Mouse (Mus musculus) macrophage (primary cell): ENCODE results near the gene Wdr18. TPM values are rescaled to one million over a fixed set of nuclear protein-coding genes. Genes with fewer than 3 reads are reported as not detected.

ENCODE experiments used
- H3K27ac ChIP-seq: fragments of 350-480 bp; formaldehyde crosslinking; 2 replicates; pipeline ENCODE4 v1.9.0; 2021
- H3K36me3 ChIP-seq: fragments of 350-480 bp; formaldehyde crosslinking; 2 replicates; pipeline ENCODE4 v1.9.0; 2021; ENCODE audit errors: inconsistent target
- H3K4me3 ChIP-seq: fragments of 350-480 bp; formaldehyde crosslinking; 2 replicates; pipeline ENCODE4 v1.9.0; 2021; ENCODE audit errors: inconsistent target
- H3K79me2 ChIP-seq: fragments of 350-480 bp; formaldehyde crosslinking; 2 replicates; pipeline ENCODE4 v1.9.0; 2021; ENCODE audit errors: inconsistent target
- whole genome bisulfite sequencing: methylation state at CpG from one replicate; pipeline ENCODE4 v1.1.7; 2026; ENCODE audit warnings: inconsistent platforms; ENCODE audit not compliant: missing documents; 5-methylcytosine and 5-hydroxymethylcytosine counted together
- polyA plus RNA-seq: library from polyadenylated mRNA; stranded (reverse); fragments of 250-400 nt; gene quantifications from 3 replicates; pipeline ENCODE4 v1.2.4, GENCODE M21; 2018; ENCODE audit warnings: inconsistent platforms

Gene Wdr18
- polyA plus RNA-seq, 1 experiment from 2014 or later, result 11.4 TPM

GRCm38 (mm10) chr10:79970415-79971182 is 10.6 kb downstream of the Wdr18 start, which contains the start of gene Grin3b:
Grin3b (plus strand) TSS chr10:79970715.
- Histone ChIP-seq H3K79me2 (no peaks in the 10 kb centered on the region), H3K36me3 (peaks cover 29% of the 10 kb centered on the region), H3K4me3 (no peak within 1 kb of the TSS), H3K27ac (no peak within 1 kb of the TSS)
- WGBS, result 12% methylated on average over 45 of the region's 47 CpGs

- 18% methylated on average over 18 of the region's 21 CpGs for WGBS
- H3K4me3 ChIP-seq, result no peak overlapping the region
- no peaks in the 10 kb centered on the region for H3K79me2 ChIP-seq
- H3K36me3 ChIP-seq, result peaks cover 29% of the 10 kb centered on the region
- H3K27ac ChIP-seq, result no peak overlapping the region
Observed at GRCm38 (mm10) chr10:79971183-79971497, 11.2 kb downstream of the Wdr18 start.

GRCm38 (mm10) chr10:79972831-79973230 is 12.9 kb downstream of the Wdr18 start:
- H3K4me3 ChIP-seq, result no peak overlapping the region
- 81% methylated on average over 14 of the region's 14 CpGs for WGBS

GRCm38 (mm10) chr10:79974087-79974486 is 14.1 kb downstream of the Wdr18 start:
- WGBS, result 94% methylated on average over 20 of the region's 21 CpGs
- peaks cover 4% of the 10 kb centered on the region; the same call in 1 of the 2 replicates for H3K79me2 ChIP-seq
- peaks cover 21% of the 10 kb centered on the region; the same call in 1 of the 2 replicates for H3K36me3 ChIP-seq
- no peak overlapping the region for H3K27ac ChIP-seq
- H3K4me3 ChIP-seq, result no peak overlapping the region

More at GRCm38 (mm10) chr10:79972831-79973230, 12.9 kb downstream of the Wdr18 start:
- Histone ChIP-seq H3K27ac (no peak overlapping the region), H3K36me3 (peaks cover 18% of the 10 kb centered on the region; the same call in 1 of the 2 replicates), H3K79me2 (no peaks in the 10 kb centered on the region)

- no peak overlapping the region for H3K4me3 ChIP-seq
- H3K27ac ChIP-seq, result peak overlapping the region; percentile 14
- WGBS, result 84% methylated on average over 6 of the region's 8 CpGs
- H3K79me2 ChIP-seq, result peaks cover 10% of the 10 kb centered on the region
- H3K36me3 ChIP-seq, result peaks cover 24% of the 10 kb centered on the region; the same call in 1 of the 2 replicates
Observed at GRCm38 (mm10) chr10:79974668-79975067, 14.7 kb downstream of the Wdr18 start.

GRCm38 (mm10) chr10:79976071-79976721 is 16.2 kb downstream of the Wdr18 start:
- peaks cover 27% of the 10 kb centered on the region; the same call in 1 of the 2 replicates for H3K36me3 ChIP-seq
- 97% methylated on average over 27 of the region's 28 CpGs for WGBS
- H3K4me3 ChIP-seq, result no peak overlapping the region

GRCm38 (mm10) chr10:79976722-79977107 is 16.8 kb downstream of the Wdr18 start:
- Histone ChIP-seq H3K4me3 (no peak overlapping the region), H3K27ac (no peak overlapping the region), H3K79me2 (peaks cover 30% of the 10 kb centered on the region), H3K36me3 (peaks cover 27% of the 10 kb centered on the region; the same call in 1 of the 2 replicates)
- over 99% methylated on average over 25 of the region's 36 CpGs for WGBS

More at GRCm38 (mm10) chr10:79976071-79976721, 16.2 kb downstream of the Wdr18 start:
- H3K27ac ChIP-seq, result no peak overlapping the region
- peaks cover 25% of the 10 kb centered on the region for H3K79me2 ChIP-seq

GRCm38 (mm10) chr10:79977324-79977723 is 17.4 kb downstream of the Wdr18 start:
- peaks cover 36% of the 10 kb centered on the region for H3K79me2 ChIP-seq
- no peak overlapping the region for H3K4me3 ChIP-seq
- WGBS, result 96% methylated on average over 16 of the region's 28 CpGs
- no peak overlapping the region for H3K27ac ChIP-seq
- peaks cover 27% of the 10 kb centered on the region; the same call in 1 of the 2 replicates for H3K36me3 ChIP-seq

- Histone ChIP-seq H3K36me3 (peaks cover 27% of the 10 kb centered on the region; the same call in 1 of the 2 replicates), H3K4me3 (no peak overlapping the region), H3K79me2 (peaks cover 44% of the 10 kb centered on the region), H3K27ac (no peak overlapping the region)
- WGBS, result 92% methylated on average over 19 of the region's 21 CpGs
Observed at GRCm38 (mm10) chr10:79978061-79978460, 18.1 kb downstream of the Wdr18 start.

GRCm38 (mm10) chr10:79979401-79980155 is 19.6 kb downstream of the Wdr18 start:
- 95% methylated on average over 22 of the region's 22 CpGs for WGBS
- H3K36me3 ChIP-seq, result peaks cover 27% of the 10 kb centered on the region; the same call in 1 of the 2 replicates
- H3K79me2 ChIP-seq, result peaks cover 51% of the 10 kb centered on the region
- no peak overlapping the region for H3K4me3 ChIP-seq
- no peak overlapping the region for H3K27ac ChIP-seq

- 75% methylated on average over 5 of the region's 5 CpGs for WGBS
- peaks cover 51% of the 10 kb centered on the region for H3K79me2 ChIP-seq
- peak overlapping the region; percentile 74 for H3K4me3 ChIP-seq
- H3K36me3 ChIP-seq, result peaks cover 13% of the 10 kb centered on the region; the same call in 1 of the 2 replicates
- H3K27ac ChIP-seq, result peak overlapping the region; percentile 46
Observed at GRCm38 (mm10) chr10:79983205-79983604, 23.3 kb downstream of the Wdr18 start.

- under 1% methylated on average over 21 of the region's 21 CpGs for WGBS
- H3K4me3 ChIP-seq, result peak overlapping the region; percentile 74
- H3K36me3 ChIP-seq, result peaks cover 10% of the 10 kb centered on the region; the same call in 1 of the 2 replicates
- H3K27ac ChIP-seq, result peak overlapping the region; percentile 46
- peaks cover 51% of the 10 kb centered on the region for H3K79me2 ChIP-seq
Observed at GRCm38 (mm10) chr10:79983670-79984069, 23.7 kb downstream of the Wdr18 start.

- Histone ChIP-seq H3K4me3 (peak within 1 kb of the TSS; percentile 74), H3K36me3 (peaks cover 3% of the 10 kb centered on the region; the same call in 1 of the 2 replicates), H3K79me2 (peaks cover 45% of the 10 kb centered on the region), H3K27ac (peak within 1 kb of the TSS; percentile 93)
- WGBS, result 0% methylated on average over 27 of the region's 49 CpGs
Observed at GRCm38 (mm10) chr10:79984195-79984816, 24.4 kb downstream of the Wdr18 start, which contains the start of gene Tmem259. Tmem259 (minus strand) TSS chr10:79984330.

- Histone ChIP-seq H3K27ac (peak overlapping the region; percentile 93), H3K36me3 (peaks cover under 1% of the 10 kb centered on the region; the same call in 1 of the 2 replicates), H3K79me2 (peaks cover 40% of the 10 kb centered on the region), H3K4me3 (peak overlapping the region; percentile 55)
- under 1% methylated on average over 20 of the region's 22 CpGs for WGBS
Observed at GRCm38 (mm10) chr10:79984871-79985270, 24.9 kb downstream of the Wdr18 start.
